13 mouse cellular contexts compared by ENCODE assay signal in genomic region chr10:62425081-62425871, GRCm38 (mm10). TPM values are rescaled to one million over a fixed set of nuclear protein-coding genes. Genes with fewer than 3 reads are reported as not detected.
DNase-seq lines count a peak whose midpoint lies in the region; ATAC-seq and TF ChIP-seq lines count a peak whose summit lies in the region.
"Had no signal": no experiment of that assay in that cellular context is flagged by ENCODE, and none has a peak within 500 bp of the region (broad histone marks: within the 10 kb centered on the region; RNA-seq: fewer than 3 reads in every experiment).

No protein-coding gene starts in this region.

- no peaks in the 10 kb centered on the region for H3K9me3 ChIP-seq in heart, postnatal 0 days (replicated peaks; ENCODE audit: control insufficient read depth, low read length)
- no peaks in the 10 kb centered on the region for H3K9me3 ChIP-seq in neural tube, embryonic 13.5 days
- H3K9me3 ChIP-seq in neural tube, embryonic 15.5 days (replicated peaks): no peaks in the 10 kb centered on the region
- H3K9me3 ChIP-seq in limb, embryonic 12.5 days: no peaks in the 10 kb centered on the region
- H3K9me3 ChIP-seq in stomach, postnatal 0 days (ENCODE audit: control insufficient read depth, low read length): no peaks in the 10 kb centered on the region
- H3K9me3 ChIP-seq in forebrain, embryonic 13.5 days (replicated peaks): no peaks in the 10 kb centered on the region
- H3K9me3 ChIP-seq: midbrain, embryonic 15.5 days had no signal

- H3K4me1 ChIP-seq in heart, postnatal 0 days (ENCODE audit: control insufficient read depth, insufficient read depth): 0 out of 2 replicates have a peak, but pooled peaks cover 6% of the 10 kb centered on the region
- H3K4me1 ChIP-seq in neural tube, embryonic 13.5 days (replicated peaks): no peaks in the 10 kb centered on the region
- 0 out of 2 replicates have a peak, but pooled peaks cover 3% of the 10 kb centered on the region for H3K4me1 ChIP-seq in neural tube, embryonic 15.5 days
- peaks cover 34% of the 10 kb centered on the region for H3K4me1 ChIP-seq in limb, embryonic 12.5 days (replicated peaks)
- H3K4me1 ChIP-seq in stomach, postnatal 0 days (replicated peaks; ENCODE audit: control insufficient read depth, insufficient read depth): no peaks in the 10 kb centered on the region
- no peaks in the 10 kb centered on the region for H3K4me1 ChIP-seq in forebrain, embryonic 13.5 days
- H3K4me1 ChIP-seq: midbrain, embryonic 15.5 days had no signal

- TF ChIP-seq EP300 in heart, postnatal 0 days (IDR thresholded peaks at IDR 0.05; ENCODE audit: low read depth): no peak
- no peak for TF ChIP-seq EP300 in stomach, postnatal 0 days (optimal IDR thresholded peaks at IDR 0.05)

- WGBS in heart, postnatal 0 days: 43% methylated on average over 9 of the region's 9 CpGs
- WGBS in neural tube, embryonic 13.5 days: 55% methylated on average over 9 of the region's 9 CpGs
- WGBS in neural tube, embryonic 15.5 days: 53% methylated on average over 9 of the region's 9 CpGs
- 31% methylated on average over 9 of the region's 9 CpGs for WGBS in limb, embryonic 12.5 days
- WGBS in stomach, postnatal 0 days: 31% methylated on average over 9 of the region's 9 CpGs
- WGBS in forebrain, embryonic 13.5 days: 48% methylated on average over 8 of the region's 9 CpGs

- no peak overlapping the region for H3K9ac ChIP-seq in heart, postnatal 0 days (replicated peaks; ENCODE audit: low read depth, low read length)
- H3K9ac ChIP-seq in neural tube, embryonic 13.5 days: no peak overlapping the region
- no peak overlapping the region for H3K9ac ChIP-seq in neural tube, embryonic 15.5 days (replicated peaks)
- no peak overlapping the region for H3K9ac ChIP-seq in limb, embryonic 12.5 days (replicated peaks)
- H3K9ac ChIP-seq in stomach, postnatal 0 days (ENCODE audit: low read length): no peak overlapping the region; the same call in 1 of the 2 replicates
- no peak overlapping the region for H3K9ac ChIP-seq in forebrain, embryonic 13.5 days
- H3K9ac ChIP-seq: midbrain, embryonic 15.5 days had no signal

- H3K4me2 ChIP-seq in heart, postnatal 0 days (ENCODE audit: low read depth, low read length): no peak overlapping the region
- H3K4me2 ChIP-seq in neural tube, embryonic 13.5 days: no peak overlapping the region
- no peak overlapping the region for H3K4me2 ChIP-seq in neural tube, embryonic 15.5 days
- H3K4me2 ChIP-seq in limb, embryonic 12.5 days: no peak overlapping the region
- H3K4me2 ChIP-seq in stomach, postnatal 0 days (replicated peaks; ENCODE audit: low read depth): no peak overlapping the region
- H3K4me2 ChIP-seq in forebrain, embryonic 13.5 days: no peak overlapping the region
- H3K4me2 ChIP-seq: midbrain, embryonic 15.5 days had no signal

- intact Hi-C loops in heart, postnatal 25 days (cut with DNase I): no loop called here

- H3K36me3 ChIP-seq in heart, postnatal 0 days (replicated peaks; ENCODE audit: control insufficient read depth, insufficient read depth, low read length): peaks cover 27% of the 10 kb centered on the region
- H3K36me3 ChIP-seq in neural tube, embryonic 13.5 days: peaks cover 27% of the 10 kb centered on the region
- peaks cover 21% of the 10 kb centered on the region for H3K36me3 ChIP-seq in neural tube, embryonic 15.5 days
- peaks cover 28% of the 10 kb centered on the region for H3K36me3 ChIP-seq in limb, embryonic 12.5 days
- H3K36me3 ChIP-seq in stomach, postnatal 0 days (ENCODE audit: control insufficient read depth, insufficient read depth, low read length): peaks cover 9% of the 10 kb centered on the region; the same call in 1 of the 2 replicates
- H3K36me3 ChIP-seq in forebrain, embryonic 13.5 days (ENCODE audit: poor library complexity, severe bottlenecking): peaks cover 25% of the 10 kb centered on the region

- no peak overlapping the region for H3K27ac ChIP-seq in heart, postnatal 0 days (ENCODE audit: low read depth)
- no peak overlapping the region for H3K27ac ChIP-seq in neural tube, embryonic 13.5 days (replicated peaks)
- H3K27ac ChIP-seq in neural tube, embryonic 15.5 days (replicated peaks): no peak overlapping the region
- H3K27ac ChIP-seq in limb, embryonic 12.5 days: peak overlapping the region; percentile 71
- H3K27ac ChIP-seq in stomach, postnatal 0 days (replicated peaks): no peak overlapping the region
- H3K27ac ChIP-seq in forebrain, embryonic 13.5 days: no peak overlapping the region
- H3K27ac ChIP-seq: midbrain, embryonic 15.5 days had no signal

- H3K27me3 ChIP-seq in heart, postnatal 0 days (ENCODE audit: control insufficient read depth, insufficient read depth, low read length): no peaks in the 10 kb centered on the region
- H3K27me3 ChIP-seq in neural tube, embryonic 13.5 days: no peaks in the 10 kb centered on the region
- no peaks in the 10 kb centered on the region for H3K27me3 ChIP-seq in neural tube, embryonic 15.5 days (replicated peaks)
- H3K27me3 ChIP-seq in limb, embryonic 12.5 days: no peaks in the 10 kb centered on the region
- H3K27me3 ChIP-seq in stomach, postnatal 0 days (ENCODE audit: control insufficient read depth, insufficient read depth, low read length): no peaks in the 10 kb centered on the region
- no peaks in the 10 kb centered on the region for H3K27me3 ChIP-seq in forebrain, embryonic 13.5 days
- H3K27me3 ChIP-seq: midbrain, embryonic 15.5 days had no signal

- H3K4me3 ChIP-seq in heart, postnatal 0 days (ENCODE audit: low read depth, low read length): no peak overlapping the region
- H3K4me3 ChIP-seq in neural tube, embryonic 13.5 days: no peak overlapping the region
- H3K4me3 ChIP-seq in neural tube, embryonic 15.5 days (replicated peaks): no peak overlapping the region
- no peak overlapping the region for H3K4me3 ChIP-seq in limb, embryonic 12.5 days (replicated peaks)
- no peak overlapping the region for H3K4me3 ChIP-seq in stomach, postnatal 0 days (ENCODE audit: low read depth, low read length)
- no peak overlapping the region for H3K4me3 ChIP-seq in forebrain, embryonic 13.5 days
- H3K4me3 ChIP-seq: erythroblast, embryonic 14.5 days; midbrain, embryonic 15.5 days had no signal

- TF ChIP-seq CTCF in heart, postnatal 0 days (IDR thresholded peaks at IDR 0.05; ENCODE audit: low read depth): no peak
- no peak for TF ChIP-seq CTCF in stomach, postnatal 0 days (IDR thresholded peaks at IDR 0.05; ENCODE audit: low read depth)

- no peak; the same call in 1 of the 2 replicates for ATAC-seq in heart, postnatal 0 days (ENCODE audit: insufficient read depth, low read depth)
- peak; percentile 23; the same call in 1 of the 2 replicates for ATAC-seq in neural tube, embryonic 13.5 days (ENCODE audit: low read depth)
- ATAC-seq in neural tube, embryonic 15.5 days (ENCODE audit: low FRiP score): no peak
- peak; percentile 86 for ATAC-seq in limb, embryonic 12.5 days (ENCODE audit: insufficient number of reproducible peaks, insufficient read depth, low FRiP score, low TSS enrichment, low read depth)
- ATAC-seq in stomach, postnatal 0 days (ENCODE audit: low FRiP score, low TSS enrichment): peak; percentile 25; the same call in 1 of the 2 replicates
- no peak for ATAC-seq in forebrain, embryonic 13.5 days
- ATAC-seq: midbrain, embryonic 15.5 days had no signal

- DNase-seq in heart, postnatal 0 days (ENCODE audit: low spot score): peak; percentile 6
- no peak for DNase-seq in heart, postnatal 25 days (ENCODE audit: low spot score)
- DNase-seq in stomach, postnatal 0 days (ENCODE audit: low spot score): peak; percentile 41
- DNase-seq in cerebellum, adult 9-10 months: no peak
- DNase-seq: adrenal gland, postnatal 36 days; B cell, adult 2 months; cerebellum, adult 18-20 months had no signal

RNA-seq across cellular contexts. Expression of gene Hkdc1, which starts 3.0 kb away (rescaled TPM):
- total RNA-seq in heart, postnatal 0 days (2014; rRNA removed; ENCODE audit: low replicate concordance): not detected in 2 replicates
- 0.03 TPM in 1 of 2 replicates, not detected in the other for polyA plus RNA-seq in heart, postnatal 0 days (2015; fragmentation: Nextera tagmentation; extraction: Ambion mirVana)
- not detected for total RNA-seq in heart, postnatal 25 days (2021)
- polyA plus RNA-seq in neural tube, embryonic 13.5 days (2015; fragmentation: Nextera tagmentation; extraction: Ambion mirVana): 0.43 and 0.45 TPM in 2 replicates
- polyA plus RNA-seq in neural tube, embryonic 15.5 days (2015; fragmentation: Nextera tagmentation; extraction: Ambion mirVana): 0.60 and 1.3 TPM in 2 replicates
- 3.8 and 5.1 TPM in 2 replicates for polyA plus RNA-seq in limb, embryonic 12.5 days (2016; fragmentation: Nextera tagmentation; extraction: Ambion mirVana)
- polyA plus RNA-seq in stomach, postnatal 0 days (2015; fragmentation: Nextera tagmentation; extraction: Ambion mirVana): 5.5 and 5.6 TPM in 2 replicates
- polyA plus RNA-seq in forebrain, embryonic 13.5 days (2015; fragmentation: Nextera tagmentation; extraction: Ambion mirVana): 0.24 and 0.34 TPM in 2 replicates
- total RNA-seq: adrenal gland, postnatal 36 days had no signal

RNA-seq across cellular contexts. Expression of gene 4930507D05Rik, which starts 24.0 kb away (rescaled TPM):
- total RNA-seq in heart, postnatal 0 days (2014; rRNA removed; ENCODE audit: low replicate concordance): 0.15 and 3.2 TPM in 2 replicates
- polyA plus RNA-seq in heart, postnatal 0 days (2015; fragmentation: Nextera tagmentation; extraction: Ambion mirVana): 0.19 and 0.36 TPM in 2 replicates
- total RNA-seq in heart, postnatal 25 days (2021): under 1 TPM; 0.22 to 0.26 TPM
- 1.6 and 1.8 TPM in 2 replicates for polyA plus RNA-seq in neural tube, embryonic 13.5 days (2015; fragmentation: Nextera tagmentation; extraction: Ambion mirVana)
- 1.3 and 1.7 TPM in 2 replicates for polyA plus RNA-seq in neural tube, embryonic 15.5 days (2015; fragmentation: Nextera tagmentation; extraction: Ambion mirVana)
- polyA plus RNA-seq in limb, embryonic 12.5 days (2016; fragmentation: Nextera tagmentation; extraction: Ambion mirVana): 0.71 and 1.1 TPM in 2 replicates
- 0.21 and 0.23 TPM in 2 replicates for polyA plus RNA-seq in stomach, postnatal 0 days (2015; fragmentation: Nextera tagmentation; extraction: Ambion mirVana)
- 0.70 and 0.94 TPM in 2 replicates for polyA plus RNA-seq in forebrain, embryonic 13.5 days (2015; fragmentation: Nextera tagmentation; extraction: Ambion mirVana)
- polyA plus RNA-seq: erythroblast, embryonic 14.5 days had no signal

RNA-seq across cellular contexts. Expression of gene Supv3l1, which starts 24.3 kb away (rescaled TPM):
- 34.1 and 35.9 TPM in 2 replicates for total RNA-seq in heart, postnatal 0 days (2014; rRNA removed; ENCODE audit: low replicate concordance)
- 23.2 and 26.3 TPM in 2 replicates for polyA plus RNA-seq in heart, postnatal 0 days (2015; fragmentation: Nextera tagmentation; extraction: Ambion mirVana)
- total RNA-seq in heart, postnatal 25 days (2021): 10 to 100 TPM; 38.5 to 39.3 TPM
- 20.5 and 21.6 TPM in 2 replicates for polyA plus RNA-seq in neural tube, embryonic 13.5 days (2015; fragmentation: Nextera tagmentation; extraction: Ambion mirVana)
- polyA plus RNA-seq in neural tube, embryonic 15.5 days (2015; fragmentation: Nextera tagmentation; extraction: Ambion mirVana): 19.9 and 20.9 TPM in 2 replicates
- polyA plus RNA-seq in limb, embryonic 12.5 days (2016; fragmentation: Nextera tagmentation; extraction: Ambion mirVana): 30.1 and 32.3 TPM in 2 replicates
- polyA plus RNA-seq in stomach, postnatal 0 days (2015; fragmentation: Nextera tagmentation; extraction: Ambion mirVana): 12.6 and 13.9 TPM in 2 replicates
- 24.2 and 25.5 TPM in 2 replicates for polyA plus RNA-seq in forebrain, embryonic 13.5 days (2015; fragmentation: Nextera tagmentation; extraction: Ambion mirVana)

RNA-seq across cellular contexts. Expression of gene Hk1, which starts 45.6 kb away (rescaled TPM):
- total RNA-seq in heart, postnatal 0 days (2014; rRNA removed; ENCODE audit: low replicate concordance): 100.0 and 140 TPM in 2 replicates
- 128 and 148 TPM in 2 replicates for polyA plus RNA-seq in heart, postnatal 0 days (2015; fragmentation: Nextera tagmentation; extraction: Ambion mirVana)
- 100 to 1,000 TPM; 123 to 142 TPM for total RNA-seq in heart, postnatal 25 days (2021)
- 96.0 and 103 TPM in 2 replicates for polyA plus RNA-seq in neural tube, embryonic 13.5 days (2015; fragmentation: Nextera tagmentation; extraction: Ambion mirVana)
- polyA plus RNA-seq in neural tube, embryonic 15.5 days (2015; fragmentation: Nextera tagmentation; extraction: Ambion mirVana): 134 and 146 TPM in 2 replicates
- 38.0 and 38.5 TPM in 2 replicates for polyA plus RNA-seq in limb, embryonic 12.5 days (2016; fragmentation: Nextera tagmentation; extraction: Ambion mirVana)
- 35.6 and 36.5 TPM in 2 replicates for polyA plus RNA-seq in stomach, postnatal 0 days (2015; fragmentation: Nextera tagmentation; extraction: Ambion mirVana)
- polyA plus RNA-seq in forebrain, embryonic 13.5 days (2015; fragmentation: Nextera tagmentation; extraction: Ambion mirVana): 39.5 and 46.8 TPM in 2 replicates

Comparison
In these comparisons a context has a peak if more than half of its experiments do, and no peak if none do; other contexts are left out.
1. ATAC-seq: peak in neural tube, embryonic 13.5 days (single experiment), limb, embryonic 12.5 days (single experiment) and stomach, postnatal 0 days (single experiment); none in heart, postnatal 0 days (single experiment), neural tube, embryonic 15.5 days (single experiment) and forebrain, embryonic 13.5 days (single experiment).
2. DNase-seq: peak in heart, postnatal 0 days (single experiment) and stomach, postnatal 0 days (single experiment); none in heart, postnatal 25 days (single experiment) and cerebellum, adult 9-10 months (single experiment).